8 mouse cellular contexts compared by ENCODE assay signal in genomic region chr2:30258600-30258999, GRCm38 (mm10). TPM values are rescaled to one million over a fixed set of nuclear protein-coding genes. Genes with fewer than 3 reads are reported as not detected.
DNase-seq lines count a peak whose midpoint lies in the region; ATAC-seq lines count a peak whose summit lies in the region.

No protein-coding gene starts in this region.

- WGBS in liver, embryonic 12.5 days (ENCODE audit: insufficient replicate concordance): 49% methylated on average over 4 of the region's 4 CpGs
- WGBS in stomach, embryonic 15.5 days: 75% methylated on average over 4 of the region's 4 CpGs
- 96% methylated on average over 4 of the region's 4 CpGs for WGBS in forebrain, embryonic 14.5 days

- H3K36me3 ChIP-seq in liver, embryonic 12.5 days: peaks cover 98% of the 10 kb centered on the region
- peaks cover 38% of the 10 kb centered on the region for H3K36me3 ChIP-seq in stomach, embryonic 15.5 days
- peaks cover 94% of the 10 kb centered on the region for H3K36me3 ChIP-seq in forebrain, embryonic 14.5 days (ENCODE audit: control insufficient read depth, insufficient read depth, low read length)

- ATAC-seq in liver, embryonic 12.5 days: peak; percentile 10; the same call in 1 of the 2 replicates
- ATAC-seq in stomach, embryonic 15.5 days (ENCODE audit: insufficient read depth, low FRiP score, low read depth): no peak
- ATAC-seq in forebrain, embryonic 14.5 days: no peak

- H3K27me3 ChIP-seq in liver, embryonic 12.5 days (replicated peaks): no peaks in the 10 kb centered on the region
- H3K27me3 ChIP-seq in stomach, embryonic 15.5 days (replicated peaks): no peaks in the 10 kb centered on the region
- H3K27me3 ChIP-seq in forebrain, embryonic 14.5 days (replicated peaks; ENCODE audit: control insufficient read depth, insufficient read depth, low read length): no peaks in the 10 kb centered on the region

- intact Hi-C loops in left cerebral cortex, postnatal 36 days (cut with DNase I): no loop called here

- DNase-seq in liver: no peak
- DNase-seq in heart, adult 9 months (ENCODE audit: low spot score in 2 of 2): peak; percentile 89 to 96
- peak; percentile 54 for DNase-seq in kidney, postnatal 10 days
- DNase-seq in left cerebral cortex, postnatal 36 days (ENCODE audit: low spot score in 2 of 2): no peak
- no peak for DNase-seq in adipocyte (ENCODE audit: low spot score)
- no peak for DNase-seq in forebrain, embryonic 14.5 days (ENCODE audit: low spot score)

- peaks cover 32% of the 10 kb centered on the region for H3K4me1 ChIP-seq in liver, embryonic 12.5 days
- H3K4me1 ChIP-seq in stomach, embryonic 15.5 days: peaks cover 13% of the 10 kb centered on the region
- H3K4me1 ChIP-seq in forebrain, embryonic 14.5 days (ENCODE audit: control insufficient read depth, insufficient read depth, low read length): peaks cover 7% of the 10 kb centered on the region; the same call in 1 of the 2 replicates

- H3K4me2 ChIP-seq in liver, embryonic 12.5 days: no peak overlapping the region
- no peak overlapping the region for H3K4me2 ChIP-seq in stomach, embryonic 15.5 days
- H3K4me2 ChIP-seq in forebrain, embryonic 14.5 days (ENCODE audit: low read length): no peak overlapping the region

- H3K9me3 ChIP-seq in liver, embryonic 12.5 days (replicated peaks): no peaks in the 10 kb centered on the region
- no peaks in the 10 kb centered on the region for H3K9me3 ChIP-seq in stomach, embryonic 15.5 days
- no peaks in the 10 kb centered on the region for H3K9me3 ChIP-seq in forebrain, embryonic 14.5 days (replicated peaks; ENCODE audit: control insufficient read depth, low read length)

- peak overlapping the region; percentile 37; the same call in 1 of the 2 replicates for H3K27ac ChIP-seq in liver, embryonic 12.5 days
- 0 out of 2 replicates have a peak overlapping the region, but pooled peaks have one; percentile 2 for H3K27ac ChIP-seq in stomach, embryonic 15.5 days
- H3K27ac ChIP-seq in forebrain, embryonic 14.5 days (ENCODE audit: low read depth, low read length): no peak overlapping the region

- no peak overlapping the region for H3K4me3 ChIP-seq in liver, embryonic 12.5 days
- no peak overlapping the region for H3K4me3 ChIP-seq in stomach, embryonic 15.5 days (replicated peaks)
- H3K4me3 ChIP-seq in forebrain, embryonic 14.5 days (ENCODE audit: low read depth, low read length): no peak overlapping the region

- H3K9ac ChIP-seq in liver, embryonic 12.5 days: no peak overlapping the region
- H3K9ac ChIP-seq in stomach, embryonic 15.5 days: no peak overlapping the region
- no peak overlapping the region for H3K9ac ChIP-seq in forebrain, embryonic 14.5 days (ENCODE audit: low read length)

RNA-seq across cellular contexts. Expression of gene Phyhd1, which starts 7.4 kb away (rescaled TPM):
- polyA plus RNA-seq in liver, embryonic 12.5 days (2016; fragmentation: Nextera tagmentation; extraction: Ambion mirVana): 6.9 and 7.4 TPM in 2 replicates
- polyA plus RNA-seq in stomach, embryonic 15.5 days (2015; fragmentation: Nextera tagmentation; extraction: Ambion mirVana): 13.1 and 14.2 TPM in 2 replicates
- total RNA-seq in left cerebral cortex, postnatal 36 days (2021): 10 to 100 TPM; 13.8 to 26.5 TPM
- polyA plus RNA-seq in forebrain, embryonic 14.5 days (2014; fragmentation: Nextera tagmentation; extraction: Ambion mirVana): 6.3 and 6.6 TPM in 2 replicates

RNA-seq across cellular contexts. Expression of gene Gm28035, which starts 18.2 kb away (rescaled TPM):
- polyA plus RNA-seq in liver, embryonic 12.5 days (2016; fragmentation: Nextera tagmentation; extraction: Ambion mirVana): 0.11 and 0.12 TPM in 2 replicates
- 0.22 and 0.35 TPM in 2 replicates for polyA plus RNA-seq in stomach, embryonic 15.5 days (2015; fragmentation: Nextera tagmentation; extraction: Ambion mirVana)
- 10 to 100 TPM in 1 of 2 experiments, 1 to 10 TPM in 1; 7.8 to 13.6 TPM for total RNA-seq in left cerebral cortex, postnatal 36 days (2021)
- polyA plus RNA-seq in forebrain, embryonic 14.5 days (2014; fragmentation: Nextera tagmentation; extraction: Ambion mirVana): 0.34 and 0.56 TPM in 2 replicates

RNA-seq across cellular contexts. Expression of gene Lrrc8a, which starts 21.1 kb away (rescaled TPM):
- 12.8 and 13.9 TPM in 2 replicates for polyA plus RNA-seq in liver, embryonic 12.5 days (2016; fragmentation: Nextera tagmentation; extraction: Ambion mirVana)
- 37.2 and 37.6 TPM in 2 replicates for polyA plus RNA-seq in stomach, embryonic 15.5 days (2015; fragmentation: Nextera tagmentation; extraction: Ambion mirVana)
- 10 to 100 TPM; 59.6 to 62.3 TPM for total RNA-seq in left cerebral cortex, postnatal 36 days (2021)
- polyA plus RNA-seq in forebrain, embryonic 14.5 days (2014; fragmentation: Nextera tagmentation; extraction: Ambion mirVana): 61.8 and 66.8 TPM in 2 replicates

RNA-seq across cellular contexts. Expression of gene Gm28038, which starts 22.2 kb away (rescaled TPM):
- polyA plus RNA-seq in liver, embryonic 12.5 days (2016; fragmentation: Nextera tagmentation; extraction: Ambion mirVana): not detected in 2 replicates
- polyA plus RNA-seq in stomach, embryonic 15.5 days (2015; fragmentation: Nextera tagmentation; extraction: Ambion mirVana): not detected in 2 replicates
- not detected for total RNA-seq in left cerebral cortex, postnatal 36 days (2021)
- not detected in 2 replicates for polyA plus RNA-seq in forebrain, embryonic 14.5 days (2014; fragmentation: Nextera tagmentation; extraction: Ambion mirVana)

RNA-seq across cellular contexts. Expression of gene Dolk, which starts 27.5 kb away (rescaled TPM):
- 15.5 and 17.5 TPM in 2 replicates for polyA plus RNA-seq in liver, embryonic 12.5 days (2016; fragmentation: Nextera tagmentation; extraction: Ambion mirVana)
- polyA plus RNA-seq in stomach, embryonic 15.5 days (2015; fragmentation: Nextera tagmentation; extraction: Ambion mirVana): 33.2 and 33.3 TPM in 2 replicates
- 10 to 100 TPM; 22.3 to 28.8 TPM for total RNA-seq in left cerebral cortex, postnatal 36 days (2021)
- polyA plus RNA-seq in forebrain, embryonic 14.5 days (2014; fragmentation: Nextera tagmentation; extraction: Ambion mirVana): 30.2 and 35.4 TPM in 2 replicates

Comparison
In these comparisons a context has a peak if more than half of its experiments do, and no peak if none do; other contexts are left out.
1. DNase-seq: peak in heart, adult 9 months (2 of 2) and kidney, postnatal 10 days (single experiment); none in liver (single experiment), left cerebral cortex, postnatal 36 days (0 of 2), adipocyte (single experiment) and forebrain, embryonic 14.5 days (single experiment).